Mouse (Mus musculus): Measurements from ENCODE around the gene Abcg4. TPM values are rescaled to one million over a fixed set of nuclear protein-coding genes. Genes with fewer than 3 reads are reported as not detected.

The Abcg4 gene
- total RNA-seq, 2 experiments from 2014 or later = 2.5 to 7.4 TPM

GRCm38 (mm10) chr9:44319887-44320798 is 31.7 kb upstream of the Abcg4 start, which contains the start of gene C2cd2l:
C2cd2l (minus strand) TSS chr9:44320285.
- ATAC-seq (replicated peaks; ENCODE audit: poor library complexity) = peak; percentile 94

GRCm38 (mm10) chr9:44319105-44319886 is 30.9 kb upstream of the Abcg4 start:
- 0 out of 2 replicates have a peak, but pooled peaks have one; percentile 6 for ATAC-seq (replicated peaks; ENCODE audit: poor library complexity)

GRCm38 (mm10) chr9:44318826-44319095 is 30.3 kb upstream of the Abcg4 start:
- no peak for ATAC-seq (replicated peaks; ENCODE audit: poor library complexity)

- no peak for ATAC-seq (replicated peaks; ENCODE audit: poor library complexity)
These were observed 29.8 kb upstream of the Abcg4 start for GRCm38 (mm10) chr9:44318076-44318825.

- no peak for ATAC-seq (replicated peaks; ENCODE audit: poor library complexity)
These were observed 29.0 kb upstream of the Abcg4 start for GRCm38 (mm10) chr9:44317452-44317851.

- ATAC-seq (replicated peaks; ENCODE audit: poor library complexity) = no peak
These were observed 26.5 kb upstream of the Abcg4 start for GRCm38 (mm10) chr9:44314910-44315309.

GRCm38 (mm10) chr9:44314257-44314547 is 25.8 kb upstream of the Abcg4 start:
- no peak for ATAC-seq (replicated peaks; ENCODE audit: poor library complexity)

- ATAC-seq (replicated peaks; ENCODE audit: poor library complexity) = no peak
These were observed 25.3 kb upstream of the Abcg4 start for GRCm38 (mm10) chr9:44313476-44314256.

- ATAC-seq (replicated peaks; ENCODE audit: poor library complexity) = 0 out of 2 replicates have a peak, but pooled peaks have one; percentile 23
These were observed 23.0 kb upstream of the Abcg4 start for GRCm38 (mm10) chr9:44311136-44312134.

GRCm38 (mm10) chr9:44310750-44311135 is 22.3 kb upstream of the Abcg4 start:
- no peak for ATAC-seq (replicated peaks; ENCODE audit: poor library complexity)

GRCm38 (mm10) chr9:44309756-44310155 is 21.3 kb upstream of the Abcg4 start:
- no peak for ATAC-seq (replicated peaks; ENCODE audit: poor library complexity)

GRCm38 (mm10) chr9:44307248-44307647 is 18.8 kb upstream of the Abcg4 start:
- ATAC-seq (replicated peaks; ENCODE audit: poor library complexity) = no peak

- ATAC-seq (replicated peaks; ENCODE audit: poor library complexity) = no peak
These were observed 18.1 kb upstream of the Abcg4 start for GRCm38 (mm10) chr9:44306532-44306931.

- peak; percentile 99 for ATAC-seq (replicated peaks; ENCODE audit: poor library complexity)
These were observed 17.2 kb upstream of the Abcg4 start, which contains the start of gene Hinfp for GRCm38 (mm10) chr9:44305466-44306079. Hinfp (minus strand) TSS chr9:44305671.

GRCm38 (mm10) chr9:44300001-44300400 is 11.6 kb upstream of the Abcg4 start:
- peak; percentile 86 for ATAC-seq (replicated peaks; ENCODE audit: poor library complexity)

GRCm38 (mm10) chr9:44292490-44292889 is 4.1 kb upstream of the Abcg4 start:
- ATAC-seq (replicated peaks; ENCODE audit: poor library complexity) = no peak

- peak; percentile 8 for ATAC-seq (replicated peaks; ENCODE audit: poor library complexity)
These were observed 510 bp upstream of the Abcg4 start for GRCm38 (mm10) chr9:44288959-44289291.

- peak; percentile 29 for ATAC-seq (replicated peaks; ENCODE audit: poor library complexity)
These were observed 877 bp downstream of the Abcg4 start for GRCm38 (mm10) chr9:44287401-44288075.
